Mouse (Mus musculus): ENCODE results near the gene Spag9. TPM values are rescaled to one million over a fixed set of nuclear protein-coding genes. Genes with fewer than 3 reads are reported as not detected.

The Spag9 gene
- polyA plus RNA-seq, 1 experiment from 2014 or later: 36.2 TPM

DNA sequence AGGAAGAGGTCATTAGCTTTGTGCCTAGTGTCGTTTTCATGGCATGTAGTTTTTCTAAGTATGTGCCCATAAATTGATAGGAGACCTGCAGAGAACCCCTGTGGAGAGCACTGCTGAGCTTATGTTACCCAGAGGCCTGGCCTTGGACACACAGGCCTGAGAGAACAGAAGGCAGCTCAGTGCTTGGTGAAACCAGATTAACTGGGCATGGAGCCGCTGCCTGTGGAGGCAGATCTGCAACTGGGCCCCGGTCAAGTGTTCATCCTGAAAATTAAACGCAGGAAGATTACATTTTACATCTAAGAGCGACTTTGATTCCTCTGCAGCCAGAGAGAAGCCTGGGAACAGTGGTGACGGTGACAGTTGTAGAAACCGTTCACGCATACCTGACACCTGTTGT, 132.6 kb downstream of the Spag9 start:
- H3K27ac ChIP-seq (ENCODE audit: low read length): no peak overlapping the region
- H3K36me3 ChIP-seq (ENCODE audit: control insufficient read depth, insufficient read depth): 0 out of 2 replicates have a peak, but pooled peaks cover 6% of the 10 kb centered on the region
- no peak overlapping the region for H3K4me2 ChIP-seq (ENCODE audit: low read depth, low read length)
- no peaks in the 10 kb centered on the region for H3K9me3 ChIP-seq (replicated peaks; ENCODE audit: control insufficient read depth, low read length)
- H3K9ac ChIP-seq (ENCODE audit: low read length): no peak overlapping the region
- H3K4me3 ChIP-seq (ENCODE audit: low read length): no peak overlapping the region
- WGBS: 86% methylated on average over 8 of the region's 8 CpGs
- ATAC-seq (replicated peaks; ENCODE audit: extremely low read depth, insufficient read depth, low FRiP score): no peak
- H3K4me1 ChIP-seq (ENCODE audit: control insufficient read depth, insufficient read depth, low read length): peaks cover 8% of the 10 kb centered on the region
- H3K27me3 ChIP-seq (ENCODE audit: control insufficient read depth, insufficient read depth, low read length): no peaks in the 10 kb centered on the region

DNA sequence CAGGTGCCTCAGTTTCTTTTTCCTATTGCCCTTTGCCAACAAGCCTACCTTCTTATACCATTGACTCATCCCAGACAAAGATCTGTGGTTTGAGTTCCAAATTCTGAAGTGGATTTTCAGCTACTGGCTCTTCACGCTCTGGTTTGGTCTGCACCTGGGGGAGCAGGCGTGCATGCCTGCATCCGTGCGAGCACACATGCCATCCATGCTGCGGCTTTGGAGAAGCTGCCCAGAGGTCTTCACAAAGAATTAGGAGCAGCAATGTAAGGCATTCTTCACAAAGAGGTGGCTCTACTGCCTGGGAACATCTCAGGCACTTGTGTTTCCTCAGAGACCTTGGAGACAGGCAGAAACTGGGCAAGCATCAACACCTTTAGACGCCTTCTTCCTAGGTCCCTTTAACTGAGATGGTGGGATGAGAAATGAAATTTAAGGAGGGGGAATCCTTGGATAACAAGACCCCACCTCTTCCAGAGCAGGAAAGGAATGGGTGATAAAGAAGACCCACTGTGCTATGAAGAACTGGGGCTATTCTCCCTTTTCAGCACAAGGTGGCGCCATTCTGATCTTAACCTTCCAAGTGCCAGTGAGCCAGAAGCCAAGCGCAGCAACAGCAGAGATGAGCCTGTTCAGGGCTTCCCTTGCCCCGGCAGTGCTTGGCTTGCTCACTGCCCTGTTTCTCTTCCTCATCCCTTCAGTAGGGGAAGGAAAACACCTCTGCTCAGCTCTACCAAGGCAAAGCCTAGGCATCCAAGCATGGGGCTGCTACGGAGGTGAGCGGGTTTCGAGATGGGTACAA, 133.6 kb downstream of the Spag9 start:
- no peak overlapping the region for H3K4me3 ChIP-seq (ENCODE audit: low read length)
- H3K4me1 ChIP-seq (ENCODE audit: control insufficient read depth, insufficient read depth, low read length): peaks cover 17% of the 10 kb centered on the region
- no peak for ATAC-seq (replicated peaks; ENCODE audit: extremely low read depth, insufficient read depth, low FRiP score)
- H3K9me3 ChIP-seq (replicated peaks; ENCODE audit: control insufficient read depth, low read length): no peaks in the 10 kb centered on the region
- no peak overlapping the region for H3K4me2 ChIP-seq (ENCODE audit: low read depth, low read length)
- H3K9ac ChIP-seq (ENCODE audit: low read length): no peak overlapping the region
- no peaks in the 10 kb centered on the region for H3K27me3 ChIP-seq (ENCODE audit: control insufficient read depth, insufficient read depth, low read length)
- H3K36me3 ChIP-seq (ENCODE audit: control insufficient read depth, insufficient read depth): no peaks in the 10 kb centered on the region
- H3K27ac ChIP-seq (ENCODE audit: low read length): peak overlapping the region; percentile 26; the same call in 1 of the 2 replicates
- WGBS: 63% methylated on average over 12 of the region's 12 CpGs

DNA sequence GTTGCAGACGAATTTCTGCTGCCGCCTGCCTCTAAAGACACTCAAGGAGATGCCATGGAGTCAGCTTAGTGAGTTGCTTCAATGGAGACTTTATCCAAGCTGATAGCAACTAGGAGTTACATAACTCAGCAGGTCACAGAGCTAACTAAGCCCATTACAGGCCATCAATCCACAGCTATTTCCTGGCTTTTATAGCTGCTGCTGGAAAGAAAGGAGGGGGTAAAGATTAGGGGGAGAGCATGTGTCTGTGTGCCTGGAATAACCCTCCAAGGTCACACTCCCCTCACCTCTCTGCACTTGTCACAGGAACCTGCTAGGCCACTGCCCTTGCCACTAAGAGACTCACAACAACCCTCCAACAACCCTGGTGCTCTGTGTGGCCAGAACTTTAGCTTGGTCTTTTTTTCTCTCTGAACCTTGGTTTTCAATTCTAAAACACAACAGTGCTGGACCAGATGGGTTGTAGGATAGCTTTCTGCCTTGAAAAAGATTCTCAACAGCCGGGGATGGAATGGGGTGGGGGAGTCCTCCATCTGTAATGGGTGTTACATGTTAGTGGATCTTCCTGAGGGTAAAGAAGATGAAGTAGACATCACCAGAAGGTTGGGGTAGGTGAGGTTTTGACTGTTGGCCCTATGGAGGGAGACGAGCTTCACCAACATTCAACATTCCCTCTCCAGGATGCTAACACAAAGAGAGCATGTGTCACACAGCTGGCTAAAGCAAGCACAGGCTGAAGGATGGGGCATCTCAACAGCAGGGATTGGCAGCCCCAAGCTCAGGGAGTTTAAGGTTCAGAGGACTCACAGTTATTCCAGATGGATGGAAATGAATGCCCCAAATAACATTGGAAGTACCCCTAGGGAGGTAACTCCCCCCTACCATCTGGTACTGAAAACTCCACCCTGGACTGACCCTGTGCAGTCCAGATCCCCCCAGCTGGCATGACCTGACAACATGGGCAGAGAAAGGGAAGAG, 134.5 kb downstream of the Spag9 start:
- Histone ChIP-seq H3K4me1 (ENCODE audit: control insufficient read depth, insufficient read depth, low read length) (peaks cover 25% of the 10 kb centered on the region), H3K27me3 (ENCODE audit: control insufficient read depth, insufficient read depth, low read length) (no peaks in the 10 kb centered on the region), H3K9ac (ENCODE audit: low read length) (0 out of 2 replicates have a peak overlapping the region, but pooled peaks have one; percentile 7), H3K27ac (ENCODE audit: low read length) (peak overlapping the region; percentile 26; the same call in 1 of the 2 replicates), H3K9me3 (replicated peaks; ENCODE audit: control insufficient read depth, low read length) (no peaks in the 10 kb centered on the region), H3K4me2 (ENCODE audit: low read depth, low read length) (no peak overlapping the region), H3K4me3 (ENCODE audit: low read length) (no peak overlapping the region), H3K36me3 (ENCODE audit: control insufficient read depth, insufficient read depth) (no peaks in the 10 kb centered on the region)
- 62% methylated on average over 4 of the region's 4 CpGs for WGBS
- no peak for ATAC-seq (replicated peaks; ENCODE audit: extremely low read depth, insufficient read depth, low FRiP score)

DNA sequence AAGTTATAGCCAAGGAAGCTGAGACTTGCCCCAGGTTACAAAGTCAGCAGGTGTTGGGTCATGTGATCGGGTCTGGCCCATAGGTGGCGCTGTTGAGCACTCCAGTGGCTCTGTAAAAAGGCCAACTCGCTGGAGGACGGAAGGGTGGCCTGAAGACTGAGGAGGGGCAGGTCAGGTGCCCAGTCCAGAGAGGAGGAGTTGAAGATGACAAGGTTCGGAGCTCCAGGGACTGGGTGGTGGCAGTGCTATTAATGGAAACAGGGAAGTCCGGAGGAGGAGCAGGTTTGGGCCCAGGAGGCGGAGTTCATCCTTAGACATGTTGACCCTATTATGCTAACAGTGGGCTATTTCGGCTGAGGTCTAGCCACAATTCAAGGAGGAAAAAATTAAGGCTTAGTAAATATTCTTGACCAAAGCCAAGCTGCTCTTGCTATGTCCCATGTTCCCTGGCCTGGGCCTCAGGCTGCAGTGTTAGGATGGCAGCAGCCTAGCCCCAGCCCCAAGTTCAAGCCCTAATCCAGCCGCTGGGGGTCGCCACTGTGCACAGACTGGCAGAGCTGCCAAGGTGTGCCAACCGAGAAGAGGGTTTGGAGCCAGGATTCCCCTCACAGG, 137.6 kb downstream of the Spag9 start:
- Histone ChIP-seq H3K4me2 (ENCODE audit: low read depth, low read length) (peak overlapping the region; percentile 43), H3K27ac (ENCODE audit: low read length) (peak overlapping the region; percentile 98), H3K9ac (ENCODE audit: low read length) (peak overlapping the region; percentile 55), H3K27me3 (ENCODE audit: control insufficient read depth, insufficient read depth, low read length) (no peaks in the 10 kb centered on the region), H3K9me3 (replicated peaks; ENCODE audit: control insufficient read depth, low read length) (no peaks in the 10 kb centered on the region), H3K36me3 (ENCODE audit: control insufficient read depth, insufficient read depth) (no peaks in the 10 kb centered on the region), H3K4me3 (ENCODE audit: low read length) (peak overlapping the region; percentile 23; the same call in 1 of the 2 replicates), H3K4me1 (ENCODE audit: control insufficient read depth, insufficient read depth, low read length) (peaks cover 53% of the 10 kb centered on the region)
- peak; percentile 58 for ATAC-seq (replicated peaks; ENCODE audit: extremely low read depth, insufficient read depth, low FRiP score)
- WGBS: 18% methylated on average over 11 of the region's 11 CpGs

DNA sequence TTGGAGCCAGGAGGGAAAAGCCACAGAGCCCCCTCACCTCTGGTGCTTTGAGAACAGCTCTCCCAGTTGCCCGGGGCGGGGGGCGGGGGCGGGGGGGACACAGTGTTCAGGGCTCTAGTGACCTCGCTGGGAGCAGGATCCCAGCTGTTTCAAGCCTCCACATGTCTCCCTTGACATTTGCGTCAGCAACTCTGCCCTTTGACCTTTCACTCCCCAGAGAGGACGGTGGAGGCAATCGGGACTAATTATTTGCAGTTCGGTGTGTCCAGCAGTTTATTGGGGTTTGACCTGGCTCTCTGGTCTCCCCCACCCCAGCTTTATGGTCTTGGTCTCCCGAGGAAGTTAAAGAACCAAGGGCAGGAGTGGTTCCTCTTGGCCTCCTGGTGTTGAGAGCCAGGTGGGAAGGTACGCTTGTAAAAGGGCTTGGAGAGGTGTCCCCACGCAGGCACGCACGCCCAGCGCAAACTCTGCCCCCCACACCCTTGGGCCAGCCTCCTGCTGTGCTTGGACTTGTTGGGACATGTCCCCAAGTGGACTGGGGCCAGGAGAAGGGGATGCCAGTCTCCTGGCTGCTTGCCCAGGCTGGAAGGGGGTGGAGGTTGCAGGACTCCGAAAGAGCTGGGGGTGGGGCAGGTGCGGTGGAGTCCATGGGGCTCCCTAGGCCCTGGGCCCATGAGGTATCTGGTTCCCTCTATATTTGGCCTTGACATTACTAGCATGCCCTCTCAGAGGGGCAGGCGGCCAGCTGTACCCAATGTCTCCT, 138.4 kb downstream of the Spag9 start:
- Histone ChIP-seq H3K27ac (ENCODE audit: low read length) (peak overlapping the region; percentile 98), H3K36me3 (ENCODE audit: control insufficient read depth, insufficient read depth) (no peaks in the 10 kb centered on the region), H3K9ac (ENCODE audit: low read length) (peak overlapping the region; percentile 56), H3K9me3 (replicated peaks; ENCODE audit: control insufficient read depth, low read length) (no peaks in the 10 kb centered on the region), H3K4me1 (ENCODE audit: control insufficient read depth, insufficient read depth, low read length) (peaks cover 58% of the 10 kb centered on the region), H3K27me3 (ENCODE audit: control insufficient read depth, insufficient read depth, low read length) (no peaks in the 10 kb centered on the region), H3K4me2 (ENCODE audit: low read depth, low read length) (peak overlapping the region; percentile 43), H3K4me3 (ENCODE audit: low read length) (no peak overlapping the region)
- ATAC-seq (replicated peaks; ENCODE audit: extremely low read depth, insufficient read depth, low FRiP score): peak; percentile 85
- 34% methylated on average over 18 of the region's 18 CpGs for WGBS

DNA sequence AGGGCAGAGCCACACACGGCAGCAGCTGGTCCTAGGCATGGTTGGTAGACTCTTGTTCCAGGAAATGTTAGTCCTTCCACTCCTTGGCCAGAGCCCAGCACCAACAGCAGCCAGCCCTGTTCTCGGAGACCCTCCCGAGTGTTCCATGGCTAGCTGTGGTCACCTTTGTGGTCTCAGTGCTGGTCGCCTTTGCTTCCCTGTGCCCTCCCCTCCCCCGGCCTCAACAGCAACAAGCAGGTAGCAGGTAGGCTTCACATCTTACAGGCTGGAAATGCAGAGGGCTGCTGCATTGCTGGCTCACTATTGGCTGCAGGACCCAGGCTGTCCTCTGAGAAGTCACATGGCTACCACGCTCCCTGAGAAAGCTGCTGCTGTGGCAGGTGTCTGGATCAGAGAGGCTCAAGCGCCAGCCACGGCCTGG, 139.7 kb downstream of the Spag9 start:
- H3K9me3 ChIP-seq (replicated peaks; ENCODE audit: control insufficient read depth, low read length): no peaks in the 10 kb centered on the region
- no peaks in the 10 kb centered on the region for H3K27me3 ChIP-seq (ENCODE audit: control insufficient read depth, insufficient read depth, low read length)
- no peaks in the 10 kb centered on the region for H3K36me3 ChIP-seq (ENCODE audit: control insufficient read depth, insufficient read depth)
- H3K9ac ChIP-seq (ENCODE audit: low read length): peak overlapping the region; percentile 56
- no peak for ATAC-seq (replicated peaks; ENCODE audit: extremely low read depth, insufficient read depth, low FRiP score)
- H3K4me2 ChIP-seq (ENCODE audit: low read depth, low read length): no peak overlapping the region
- H3K4me3 ChIP-seq (ENCODE audit: low read length): no peak overlapping the region
- H3K4me1 ChIP-seq (ENCODE audit: control insufficient read depth, insufficient read depth, low read length): peaks cover 52% of the 10 kb centered on the region
- WGBS: 58% methylated on average over 8 of the region's 8 CpGs
- peak overlapping the region; percentile 98 for H3K27ac ChIP-seq (ENCODE audit: low read length)

DNA sequence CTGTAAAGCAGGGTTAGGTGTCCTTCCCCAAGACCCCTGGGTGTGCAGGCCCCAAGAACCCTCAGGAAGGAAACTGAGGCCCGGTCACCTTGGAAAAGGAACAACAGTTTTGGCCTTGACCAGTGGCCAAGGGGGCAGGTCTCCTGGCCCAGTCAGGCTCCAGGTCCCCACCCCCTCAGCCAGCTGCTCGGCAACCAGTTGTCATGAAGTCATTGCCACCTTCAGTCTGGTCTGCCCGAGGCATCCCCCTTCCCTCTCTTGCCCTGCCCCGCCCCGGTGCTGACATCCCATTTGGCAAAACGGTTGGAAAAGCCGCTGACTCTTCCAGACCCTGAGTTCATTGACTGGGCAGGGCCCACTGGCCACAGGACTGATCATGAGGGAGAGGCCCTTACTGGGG, 140.8 kb downstream of the Spag9 start:
- ATAC-seq (replicated peaks; ENCODE audit: extremely low read depth, insufficient read depth, low FRiP score): no peak
- Histone ChIP-seq H3K4me2 (ENCODE audit: low read depth, low read length) (no peak overlapping the region), H3K27ac (ENCODE audit: low read length) (peak overlapping the region; percentile 98), H3K9me3 (replicated peaks; ENCODE audit: control insufficient read depth, low read length) (no peaks in the 10 kb centered on the region), H3K27me3 (ENCODE audit: control insufficient read depth, insufficient read depth, low read length) (no peaks in the 10 kb centered on the region), H3K4me1 (ENCODE audit: control insufficient read depth, insufficient read depth, low read length) (peaks cover 52% of the 10 kb centered on the region), H3K9ac (ENCODE audit: low read length) (no peak overlapping the region; the same call in 1 of the 2 replicates), H3K4me3 (ENCODE audit: low read length) (no peak overlapping the region), H3K36me3 (ENCODE audit: control insufficient read depth, insufficient read depth) (no peaks in the 10 kb centered on the region)
- WGBS: 47% methylated on average over 7 of the region's 7 CpGs

DNA sequence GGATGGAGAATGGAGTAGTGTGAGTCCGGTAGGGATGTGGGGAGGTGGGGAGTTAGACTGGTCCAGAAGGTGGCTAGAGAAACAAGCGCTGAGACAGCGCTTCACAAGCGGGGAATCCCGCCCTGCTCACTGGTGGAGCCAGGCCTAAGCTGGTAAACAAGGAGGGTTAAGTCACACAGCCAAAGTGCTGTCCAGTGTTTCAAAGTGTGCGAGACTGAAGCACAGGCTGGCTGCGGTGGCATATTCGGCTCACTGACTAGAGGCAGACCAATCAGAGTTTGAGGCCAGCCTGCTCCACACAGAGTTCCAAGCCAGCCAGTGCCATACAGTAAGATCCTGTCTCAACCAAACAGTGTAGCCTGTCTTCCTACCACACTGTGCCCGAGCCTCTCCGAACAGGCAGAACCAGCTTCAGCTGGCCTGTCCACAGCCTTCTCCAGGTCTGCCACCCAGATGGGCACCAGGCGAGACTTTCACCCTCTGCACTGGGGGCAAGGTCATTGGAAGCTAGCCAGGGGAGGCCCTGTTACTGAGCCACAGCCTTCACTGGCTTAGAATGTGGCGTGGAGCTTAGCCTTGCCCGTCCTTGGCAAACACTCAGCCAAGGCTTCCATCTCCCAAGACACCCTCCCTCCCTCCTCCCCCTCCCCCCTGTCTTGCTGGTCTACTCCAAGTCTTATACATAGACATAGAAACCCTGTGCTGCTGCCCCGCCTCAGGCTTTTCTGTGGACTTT, 141.6 kb downstream of the Spag9 start:
- H3K4me3 ChIP-seq (ENCODE audit: low read length): no peak overlapping the region
- no peaks in the 10 kb centered on the region for H3K36me3 ChIP-seq (ENCODE audit: control insufficient read depth, insufficient read depth)
- H3K4me1 ChIP-seq (ENCODE audit: control insufficient read depth, insufficient read depth, low read length): peaks cover 52% of the 10 kb centered on the region
- no peak for ATAC-seq (replicated peaks; ENCODE audit: extremely low read depth, insufficient read depth, low FRiP score)
- 60% methylated on average over 14 of the region's 14 CpGs for WGBS
- H3K9me3 ChIP-seq (replicated peaks; ENCODE audit: control insufficient read depth, low read length): no peaks in the 10 kb centered on the region
- H3K9ac ChIP-seq (ENCODE audit: low read length): peak overlapping the region; percentile 18; the same call in 1 of the 2 replicates
- no peak overlapping the region for H3K4me2 ChIP-seq (ENCODE audit: low read depth, low read length)
- peak overlapping the region; percentile 76 for H3K27ac ChIP-seq (ENCODE audit: low read length)
- no peaks in the 10 kb centered on the region for H3K27me3 ChIP-seq (ENCODE audit: control insufficient read depth, insufficient read depth, low read length)

Data from heart, embryonic 16.5 days (tissue).